Mouse (Mus musculus): ENCODE results near the gene Gm47289.

- TF ChIP-seq CTCF (IDR thresholded peaks at IDR 0.05; ENCODE audit: low read depth, low read length) (no peak), GATA1 (IDR thresholded peaks at IDR 0.05; ENCODE audit: borderline replicate concordance, low read length) (no peak)
Observed at GRCm38 (mm10) chr9:119146098-119146770, 12.7 kb upstream of the Gm47289 start.
